Mouse (Mus musculus) right cerebral cortex, adult 18-20 months (tissue): ENCODE results near the gene Resf1.
"Not testable (repeated sequence)": the region's sequence is repeated elsewhere in the genome, so short reads cannot be mapped to it uniquely, and the experiment has no call there.

ENCODE experiments used
- DNase-seq: peaks from one replicate; pipeline ENCODE4 v3.0.0; 2022; ENCODE audit warnings: mixed read lengths

The Resf1 gene

GRCm38 (mm10) chr6:149348211-149348610 is 39.0 kb downstream of the Resf1 start:
- not testable (repeated sequence) for DNase-seq

DNA sequence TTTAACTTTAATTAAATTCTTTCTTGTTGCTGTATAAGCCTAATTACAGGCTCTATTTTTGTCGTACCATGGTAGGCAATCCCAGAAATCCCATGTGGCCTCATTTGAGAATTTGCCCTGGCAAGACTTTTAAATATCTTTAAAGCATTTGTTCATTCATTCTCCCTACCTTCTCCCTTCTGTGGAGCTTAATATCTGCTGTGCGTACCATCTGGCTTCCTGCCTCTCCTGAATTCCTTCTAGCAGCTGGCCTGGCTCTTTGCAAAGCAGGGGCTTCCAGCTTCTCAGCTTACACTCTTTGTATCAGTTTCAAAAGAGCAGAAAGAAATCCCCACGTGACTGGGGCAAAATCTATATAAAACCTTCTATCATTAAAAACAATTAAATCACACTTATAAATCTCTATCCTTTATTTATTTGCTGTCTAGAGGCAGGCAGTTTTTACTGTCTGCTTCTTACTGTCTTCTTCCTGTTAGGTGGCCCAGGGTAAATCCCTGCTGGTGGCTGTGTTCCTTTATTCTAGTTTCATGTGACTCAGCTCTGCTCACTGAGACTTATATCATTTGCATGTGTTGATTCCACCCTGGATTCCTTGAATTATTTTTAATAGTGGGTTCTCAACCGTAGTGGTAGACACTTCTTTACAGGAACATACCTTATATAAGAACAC is 45.7 kb downstream of the Resf1 start:
- DNase-seq = no peak

- not testable (repeated sequence) for DNase-seq
These were observed 46.6 kb downstream of the Resf1 start for GRCm38 (mm10) chr6:149355799-149356198.

DNA sequence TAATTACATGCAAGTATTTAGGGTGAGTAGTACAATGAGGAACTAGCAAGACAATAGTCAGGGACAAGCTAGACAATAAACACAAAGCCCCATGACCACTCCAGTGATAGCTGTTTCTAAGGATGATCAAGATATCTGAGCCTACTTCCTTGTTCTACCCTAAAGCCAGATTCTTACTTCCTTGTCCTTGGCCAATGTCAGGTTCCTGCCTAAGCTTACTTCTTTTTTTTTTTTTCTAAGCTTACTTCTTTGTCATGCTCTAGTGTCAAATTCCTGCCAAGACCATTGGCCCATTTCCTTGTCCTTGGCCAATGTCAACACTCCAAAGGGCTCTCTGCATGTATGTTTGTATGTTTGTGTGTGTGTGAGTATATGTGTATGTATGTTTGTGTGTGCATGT is 47.9 kb downstream of the Resf1 start:
- no peak for DNase-seq

GRCm38 (mm10) chr6:149362533-149362932 is 53.3 kb downstream of the Resf1 start:
- DNase-seq = not testable (repeated sequence)

DNA sequence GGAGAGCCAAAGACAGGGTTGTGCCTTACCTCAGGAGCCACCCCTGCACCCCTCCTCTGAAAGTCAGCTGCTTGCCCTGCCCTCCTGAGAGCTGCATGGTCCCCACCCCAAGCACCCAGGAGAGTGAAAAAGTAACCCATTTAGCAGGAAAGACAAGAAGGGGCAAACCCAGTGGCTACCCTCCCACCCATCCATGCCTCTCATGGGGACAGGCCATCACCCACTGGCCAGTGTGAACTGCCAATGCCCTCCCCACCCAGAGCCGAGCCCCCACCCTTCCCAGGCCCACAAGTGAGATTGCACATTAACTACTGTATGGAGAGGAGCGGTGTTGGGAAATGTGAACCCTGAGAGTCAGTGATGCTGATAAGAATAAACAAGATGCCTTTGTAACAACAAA is 56.8 kb downstream of the Resf1 start:
- not testable (repeated sequence) for DNase-seq

DNA sequence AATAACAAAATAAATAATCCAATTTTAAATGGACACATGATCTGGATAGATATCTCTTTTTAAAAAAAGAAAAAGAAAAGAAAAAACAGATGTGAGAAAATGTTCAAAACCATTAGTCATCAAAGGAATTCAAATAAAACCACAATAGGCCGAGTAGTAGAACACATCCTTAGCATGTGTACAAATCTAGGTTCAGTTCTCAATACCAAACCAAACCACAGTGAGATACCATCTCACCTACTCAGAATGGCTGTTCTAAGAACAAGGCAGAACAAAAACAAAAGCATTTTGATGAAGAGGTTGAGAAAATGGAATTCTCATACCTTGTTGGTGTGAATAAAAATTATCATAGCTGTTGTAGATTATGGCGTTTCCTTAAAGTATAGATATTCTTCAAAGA is 57.2 kb downstream of the Resf1 start:
- DNase-seq = no peak

- DNase-seq = peak; percentile 32
These were observed 65.8 kb downstream of the Resf1 start for GRCm38 (mm10) chr6:149374986-149375457.

GRCm38 (mm10) chr6:149383531-149383930 is 74.3 kb downstream of the Resf1 start:
- no peak for DNase-seq
